Mouse (Mus musculus) limb, embryonic 11.5 days (tissue): ENCODE results near the gene Xirp1. TPM values are rescaled to one million over a fixed set of nuclear protein-coding genes. Genes with fewer than 3 reads are reported as not detected.

ENCODE experiments used
- ATAC-seq: fragments of 200-750 bp; cut with Nextera tagmentation; 2 replicates; pipeline ENCODE4 v1.8.0; 2017; ENCODE audit warnings: low read depth; ENCODE audit not compliant: insufficient number of reproducible peaks, low FRiP score, low TSS enrichment
- DNase-seq: peaks from one replicate; pipeline ENCODE4 v3.0.0-alpha.2; 2015; ENCODE audit warnings: low spot score
- H3K27ac ChIP-seq: fragments of 300-500 bp; sonication (generic); replicated peaks from 2 replicates; pipeline ENCODE4 v1.5.1; 2014; ENCODE audit warnings: low read depth, mild to moderate bottlenecking, low read length
- H3K27me3 ChIP-seq: fragments of 300-500 bp; sonication (generic); 2 replicates; pipeline ENCODE4 v1.6.1; 2014; ENCODE audit warnings: mild to moderate bottlenecking, low read length, mixed read lengths; ENCODE audit not compliant: control insufficient read depth, insufficient read depth
- H3K36me3 ChIP-seq: fragments of 300-500 bp; sonication (generic); 2 replicates; pipeline ENCODE4 v1.6.1; 2014; ENCODE audit warnings: mild to moderate bottlenecking, low read length, moderate library complexity, mixed read lengths; ENCODE audit not compliant: control insufficient read depth, insufficient read depth
- H3K4me1 ChIP-seq: fragments of 300-500 bp; sonication (generic); 2 replicates; pipeline ENCODE4 v1.6.1; 2014; ENCODE audit warnings: low read length, mixed read lengths; ENCODE audit not compliant: control insufficient read depth, insufficient read depth
- H3K4me2 ChIP-seq: fragments of 300-500 bp; sonication (generic); 2 replicates; pipeline ENCODE4 v1.6.1; 2014; ENCODE audit warnings: low read depth, mild to moderate bottlenecking, moderate library complexity; ENCODE audit not compliant: severe bottlenecking
- H3K4me3 ChIP-seq: fragments of 300-500 bp; sonication (generic); 2 replicates; pipeline ENCODE4 v1.5.1; 2014; ENCODE audit warnings: low read depth, low read length
- H3K9ac ChIP-seq: fragments of 300-500 bp; sonication (generic); 2 replicates; pipeline ENCODE4 v1.6.1; 2014; ENCODE audit warnings: mild to moderate bottlenecking, low read length
- H3K9me3 ChIP-seq: fragments of 300-500 bp; sonication (generic); 2 replicates; pipeline ENCODE4 v1.6.1; 2016; ENCODE audit warnings: low read length; ENCODE audit not compliant: control insufficient read depth
- WGBS: fragments of 180-500 bp; shearing (Covaris S2); extraction: QIAGEN DNeasy Blood & Tissue Kit; methylation state at CpG from one replicate; pipeline ENCODE4 v1.1.7; 2014; 5-methylcytosine and 5-hydroxymethylcytosine counted together
- polyA plus RNA-seq: library from polyadenylated mRNA; unstranded; fragments of >200 nt; fragmentation: Nextera tagmentation; extraction: Ambion mirVana; gene quantifications from 2 replicates; pipeline ENCODE4 v1.2.1, GENCODE M21; 2014

The Xirp1 gene
- polyA plus RNA-seq, 1 experiment from 2014 or later, result not detected

DNA sequence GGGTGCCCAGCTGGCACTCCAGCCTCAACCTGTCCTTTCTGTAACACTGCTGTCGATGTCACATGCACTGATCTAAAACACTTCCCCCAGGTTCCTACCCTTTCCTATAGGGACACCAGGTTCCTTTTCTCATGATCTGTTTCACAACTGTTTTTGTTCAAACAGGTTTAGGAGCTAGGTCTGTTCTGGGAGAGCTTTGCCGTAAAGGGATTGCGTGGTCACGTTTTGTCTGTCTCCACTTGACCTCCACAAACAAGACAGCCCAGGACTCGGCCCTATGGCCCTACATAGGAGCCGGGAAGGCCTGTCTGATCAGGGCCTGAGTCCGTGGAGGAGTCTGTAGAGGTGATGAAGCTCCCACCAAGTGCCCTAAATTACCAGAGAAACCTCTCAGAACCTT, 53.6 kb downstream of the Xirp1 start:
- DNase-seq (no peak), ATAC-seq (no peak)
- H3K4me3 ChIP-seq, result no peak overlapping the region
- WGBS, result 79% methylated on average over 7 of the region's 7 CpGs
- H3K4me1 ChIP-seq, result no peaks in the 10 kb centered on the region
- no peaks in the 10 kb centered on the region for H3K9me3 ChIP-seq
- H3K27ac ChIP-seq, result no peak overlapping the region
- H3K9ac ChIP-seq, result no peak overlapping the region
- peaks cover 14% of the 10 kb centered on the region for H3K36me3 ChIP-seq
- no peak overlapping the region for H3K4me2 ChIP-seq
- no peaks in the 10 kb centered on the region for H3K27me3 ChIP-seq

DNA sequence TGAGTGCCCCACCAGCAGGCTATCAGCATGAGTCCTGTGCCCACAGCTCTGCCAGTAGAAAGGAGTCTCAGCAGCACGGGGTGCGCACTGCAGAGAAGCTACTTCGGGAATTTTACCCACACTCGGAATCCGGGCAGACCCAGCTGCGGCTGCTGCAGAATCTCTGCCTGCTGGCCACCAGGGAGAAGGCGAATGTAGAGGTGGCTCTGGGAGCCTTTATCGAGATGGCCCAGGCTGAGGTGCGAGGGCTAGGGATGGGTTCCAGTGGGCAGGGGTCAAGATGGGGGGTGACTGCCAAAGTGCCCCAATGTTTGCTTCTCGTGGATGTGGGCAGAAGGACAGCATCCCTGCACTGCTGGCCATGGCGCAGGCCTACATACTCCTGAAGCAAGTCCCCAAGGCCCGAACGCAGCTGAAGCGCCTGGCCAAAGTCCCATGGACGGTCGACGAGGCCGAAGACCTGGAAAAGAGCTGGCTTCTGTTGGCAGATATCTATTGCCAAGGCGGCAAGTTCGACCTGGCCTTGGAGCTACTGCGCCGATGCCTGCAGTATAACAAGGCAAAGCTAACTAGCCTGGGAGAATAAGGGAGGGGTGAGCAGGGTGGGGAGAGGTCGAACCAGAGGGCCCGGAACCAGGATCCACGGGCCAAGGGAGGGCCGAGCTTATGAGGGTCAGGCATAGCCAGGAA, 57.0 kb downstream of the Xirp1 start:
- Histone ChIP-seq H3K9ac (no peak overlapping the region), H3K27ac (no peak overlapping the region), H3K4me3 (no peak overlapping the region), H3K36me3 (no peaks in the 10 kb centered on the region), H3K27me3 (no peaks in the 10 kb centered on the region), H3K4me2 (no peak overlapping the region), H3K4me1 (peaks cover 5% of the 10 kb centered on the region; the same call in 1 of the 2 replicates), H3K9me3 (no peaks in the 10 kb centered on the region)
- no peak for DNase-seq
- no peak for ATAC-seq
- WGBS, result 87% methylated on average over 26 of the region's 26 CpGs

DNA sequence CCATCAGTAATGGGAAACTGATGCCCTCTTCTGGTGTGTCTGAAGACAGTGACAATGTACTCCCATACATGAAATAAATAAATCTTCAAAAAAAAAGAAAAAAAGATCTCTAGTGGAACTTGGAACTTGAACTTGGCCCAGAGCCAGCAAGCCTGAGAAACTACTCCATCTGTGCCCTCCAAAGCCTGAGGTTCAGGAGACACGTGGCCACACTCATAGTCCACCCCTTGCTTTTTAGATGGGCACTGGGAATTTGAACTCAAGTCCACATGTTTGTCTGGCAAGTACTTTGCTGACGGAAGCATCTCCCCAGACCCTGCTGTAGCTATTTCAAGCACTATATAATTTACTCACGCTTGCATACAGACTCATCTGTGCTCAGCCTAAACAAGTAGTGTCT, 58.2 kb downstream of the Xirp1 start:
- ATAC-seq (no peak), DNase-seq (no peak)

DNA sequence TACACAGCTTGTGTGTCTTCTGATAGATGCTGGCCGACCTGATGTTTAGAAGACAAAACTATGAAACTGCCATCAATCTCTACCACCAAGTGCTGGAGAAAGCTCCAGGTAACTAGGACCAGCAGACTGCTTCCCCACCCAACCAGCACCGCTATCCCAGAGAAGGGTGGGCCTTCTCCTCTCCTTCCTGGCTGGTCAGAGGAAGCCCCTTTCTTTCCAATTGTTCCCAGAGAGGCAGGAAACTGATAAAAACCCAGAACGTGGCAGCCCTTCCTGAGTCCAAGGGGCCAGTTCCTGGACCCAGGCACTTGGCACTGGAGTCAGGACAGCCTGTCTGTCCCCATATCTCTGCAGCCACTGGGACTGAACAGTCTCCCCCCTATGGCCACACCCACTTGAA, 59.2 kb downstream of the Xirp1 start:
- Histone ChIP-seq H3K4me2 (no peak overlapping the region), H3K27me3 (no peaks in the 10 kb centered on the region), H3K9me3 (no peaks in the 10 kb centered on the region), H3K4me3 (no peak overlapping the region), H3K4me1 (peaks cover 5% of the 10 kb centered on the region; the same call in 1 of the 2 replicates), H3K36me3 (no peaks in the 10 kb centered on the region), H3K9ac (no peak overlapping the region), H3K27ac (no peak overlapping the region)
- WGBS, result 67% methylated on average over 3 of the region's 3 CpGs
- ATAC-seq (no peak), DNase-seq (no peak)

More for the DNA sequence above, 58.2 kb downstream of the Xirp1 start:
- no peak overlapping the region for H3K4me2 ChIP-seq
- H3K36me3 ChIP-seq, result no peaks in the 10 kb centered on the region
- no peak overlapping the region for H3K27ac ChIP-seq
- H3K4me1 ChIP-seq, result peaks cover 5% of the 10 kb centered on the region; the same call in 1 of the 2 replicates
- H3K27me3 ChIP-seq, result no peaks in the 10 kb centered on the region
- H3K9me3 ChIP-seq, result no peaks in the 10 kb centered on the region
- no peak overlapping the region for H3K9ac ChIP-seq
- WGBS, result 83% methylated on average over 3 of the region's 3 CpGs
- no peak overlapping the region for H3K4me3 ChIP-seq

Other genes with a start within 250 kb of the Xirp1 start
- 0.87 and 1.0 TPM in 2 replicates for gene Scn11a, start 198.1 kb downstream of the Xirp1 start, polyA plus RNA-seq
- gene Wdr48, start 128.7 kb downstream of the Xirp1 start, polyA plus RNA-seq, result 59.6 and 64.7 TPM in 2 replicates
- gene Gorasp1, start 86.0 kb downstream of the Xirp1 start, polyA plus RNA-seq, result 23.3 and 23.8 TPM in 2 replicates
- gene Ttc21a, start 86.0 kb downstream of the Xirp1 start, polyA plus RNA-seq, result 0.35 and 0.68 TPM in 2 replicates
- 1.5 and 1.6 TPM in 2 replicates for gene Csrnp1, start 38.9 kb downstream of the Xirp1 start, polyA plus RNA-seq
- gene Cx3cr1, start 46.3 kb upstream of the Xirp1 start, polyA plus RNA-seq, result 2.5 and 3.0 TPM in 2 replicates
- not detected in 2 replicates for gene Ccr8, start 68.5 kb upstream of the Xirp1 start, polyA plus RNA-seq
- gene Slc25a38, start 86.8 kb upstream of the Xirp1 start, polyA plus RNA-seq, result 38.7 and 40.1 TPM in 2 replicates
- 1,600 and 1,665 TPM in 2 replicates for gene Rpsa, start 104.1 kb upstream of the Xirp1 start, polyA plus RNA-seq
- not detected in 2 replicates for gene Mobp, start 126.1 kb upstream of the Xirp1 start, polyA plus RNA-seq